In the genomic region with DNA sequence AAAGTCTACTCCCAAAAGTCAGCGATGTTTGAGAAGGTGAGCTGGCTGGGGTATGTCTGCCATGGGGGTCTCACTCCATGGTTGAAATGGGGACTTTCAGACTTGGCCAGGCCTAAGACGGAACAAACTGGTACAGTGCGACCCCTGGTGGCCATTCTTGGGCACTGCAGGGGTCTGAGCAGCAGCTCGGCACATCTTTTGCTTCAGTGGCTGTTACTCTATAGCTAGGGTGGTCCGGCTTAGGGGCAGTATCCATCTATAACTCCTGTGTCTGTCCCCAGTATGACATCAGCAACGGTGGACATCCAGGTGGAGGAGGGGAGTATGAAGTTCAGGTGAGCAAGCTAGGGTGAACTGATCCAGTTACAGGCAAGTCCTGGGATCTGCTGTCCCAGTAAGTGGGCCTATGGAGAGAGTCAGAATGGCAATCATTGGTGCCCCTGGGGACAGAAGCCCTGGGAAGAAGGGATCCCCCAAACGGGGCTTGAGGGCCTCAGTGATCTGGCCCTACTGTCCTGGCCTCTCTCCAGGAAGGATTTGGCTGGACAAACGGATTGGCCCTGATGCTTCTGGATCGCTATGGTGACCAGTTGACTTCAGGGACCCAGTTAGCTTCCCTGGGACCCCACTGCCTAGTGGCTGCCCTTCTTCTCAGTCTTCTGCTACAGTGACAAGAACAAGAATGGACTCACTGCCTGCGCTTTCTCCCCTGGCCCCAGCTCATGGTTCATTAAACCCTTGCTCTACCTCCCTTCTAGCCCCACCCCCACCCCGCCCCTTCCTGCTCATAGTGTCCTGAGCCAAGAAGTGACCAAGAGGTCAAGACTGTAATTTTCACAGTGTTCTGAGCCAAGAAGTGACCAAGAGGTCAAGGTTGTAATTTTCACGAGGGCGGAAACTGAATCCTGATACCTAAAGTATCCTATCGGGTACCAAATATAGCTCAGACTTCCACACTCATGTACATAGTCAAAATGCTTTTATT, we compare ENCODE assay signal across 8 mouse cellular contexts. TPM values are rescaled to one million over a fixed set of nuclear protein-coding genes. Genes with fewer than 3 reads are reported as not detected.
DNase-seq lines count a peak whose midpoint lies in the region; ATAC-seq lines count a peak whose summit lies in the region.

No protein-coding gene starts in this region.

- H3K27me3 ChIP-seq in kidney, embryonic 14.5 days (ENCODE audit: control insufficient read depth, insufficient read depth, low read length): no peaks in the 10 kb centered on the region
- H3K27me3 ChIP-seq in liver, embryonic 11.5 days (replicated peaks; ENCODE audit: control insufficient read depth, insufficient read depth, low read length): no peaks in the 10 kb centered on the region
- no peaks in the 10 kb centered on the region for H3K27me3 ChIP-seq in stomach, embryonic 14.5 days (ENCODE audit: control insufficient read depth, insufficient read depth, low read length)

- no peak overlapping the region for H3K4me3 ChIP-seq in kidney, embryonic 14.5 days (ENCODE audit: low read length)
- H3K4me3 ChIP-seq in liver, embryonic 11.5 days (ENCODE audit: low read depth, low read length): no peak overlapping the region
- H3K4me3 ChIP-seq in stomach, embryonic 14.5 days (ENCODE audit: low read depth, low read length): no peak overlapping the region

- peak; percentile 74 for DNase-seq in 3T3-L1 (ENCODE audit: low read depth, low spot score)
- peak; percentile 76 for DNase-seq in adrenal gland, adult 18-20 months (ENCODE audit: low spot score in 2 of 2)
- DNase-seq in embryo, embryonic 10.5 days (ENCODE audit: low spot score): peak; percentile 87
- peak; percentile 55 for DNase-seq in liver, embryonic 11.5 days (ENCODE audit: low spot score)
- peak; percentile 63 to 71 for DNase-seq in natural killer cell, adult 2 months (ENCODE audit: low spot score in 2 of 2)

- H3K9me3 ChIP-seq in kidney, embryonic 14.5 days (ENCODE audit: control insufficient read depth, low read length): no peaks in the 10 kb centered on the region
- H3K9me3 ChIP-seq in liver, embryonic 11.5 days (ENCODE audit: control insufficient read depth, low read length): no peaks in the 10 kb centered on the region
- H3K9me3 ChIP-seq in stomach, embryonic 14.5 days (ENCODE audit: control insufficient read depth, low read depth, low read length): no peaks in the 10 kb centered on the region

- H3K27ac ChIP-seq in kidney, embryonic 14.5 days (ENCODE audit: low read depth, low read length): peak overlapping the region; percentile 78
- no peak overlapping the region for H3K27ac ChIP-seq in liver, embryonic 11.5 days (ENCODE audit: low read depth, low read length)
- H3K27ac ChIP-seq in stomach, embryonic 14.5 days (ENCODE audit: low read length): no peak overlapping the region

- peaks cover 15% of the 10 kb centered on the region for H3K4me1 ChIP-seq in kidney, embryonic 14.5 days (ENCODE audit: control insufficient read depth, insufficient read depth, low read length)
- no peaks in the 10 kb centered on the region for H3K4me1 ChIP-seq in liver, embryonic 11.5 days (replicated peaks; ENCODE audit: control insufficient read depth, insufficient read depth, low read length)
- H3K4me1 ChIP-seq in stomach, embryonic 14.5 days (ENCODE audit: control insufficient read depth, insufficient read depth, low read length): peaks cover under 1% of the 10 kb centered on the region; the same call in 1 of the 2 replicates

- peak; percentile 79 for ATAC-seq in granulocyte monocyte progenitor cell, adult 5-6 weeks (replicated peaks; ENCODE audit: poor library complexity, severe bottlenecking)
- peak; percentile 61 for ATAC-seq in kidney, embryonic 14.5 days (ENCODE audit: low FRiP score, low TSS enrichment)
- ATAC-seq in liver, embryonic 11.5 days (replicated peaks; ENCODE audit: low FRiP score): no peak
- ATAC-seq in stomach, embryonic 14.5 days (ENCODE audit: insufficient number of reproducible peaks, insufficient read depth, low FRiP score, low read depth): peak; percentile 64; the same call in 1 of the 2 replicates

- H3K9ac ChIP-seq in kidney, embryonic 14.5 days (ENCODE audit: low read depth, low read length): no peak overlapping the region
- no peak overlapping the region for H3K9ac ChIP-seq in liver, embryonic 11.5 days (ENCODE audit: low read depth, low read length)
- no peak overlapping the region for H3K9ac ChIP-seq in stomach, embryonic 14.5 days (replicated peaks; ENCODE audit: low read depth, low read length)

- WGBS in kidney, embryonic 14.5 days: 8% methylated on average over 14 of the region's 14 CpGs
- WGBS in liver, embryonic 11.5 days: 47% methylated on average over 14 of the region's 14 CpGs
- WGBS in stomach, embryonic 14.5 days: 40% methylated on average over 14 of the region's 14 CpGs

- H3K4me2 ChIP-seq in kidney, embryonic 14.5 days (replicated peaks; ENCODE audit: low read depth, low read length): no peak overlapping the region; the same call in 1 of the 2 replicates
- no peak overlapping the region for H3K4me2 ChIP-seq in liver, embryonic 11.5 days
- H3K4me2 ChIP-seq in stomach, embryonic 14.5 days (replicated peaks; ENCODE audit: low read depth, low read length): no peak overlapping the region

- peaks cover 10% of the 10 kb centered on the region; the same call in 1 of the 2 replicates for H3K36me3 ChIP-seq in kidney, embryonic 14.5 days (ENCODE audit: control insufficient read depth, insufficient read depth, low read length)
- no peaks in the 10 kb centered on the region for H3K36me3 ChIP-seq in liver, embryonic 11.5 days (ENCODE audit: control insufficient read depth, insufficient read depth, low read length)
- H3K36me3 ChIP-seq in stomach, embryonic 14.5 days (ENCODE audit: control insufficient read depth, insufficient read depth, low read length): peaks cover 31% of the 10 kb centered on the region

RNA-seq across cellular contexts. Expression of a gene that starts 12.6 kb away (rescaled TPM):
- total RNA-seq in adrenal gland, adult 18-20 months (2021): not detected
- total RNA-seq in granulocyte monocyte progenitor cell, adult 5-6 weeks (2014; fragmentation: Nextera tagmentation): not detected in 2 replicates
- not detected in 2 replicates for total RNA-seq in granulocyte monocyte progenitor cell, adult 5-6 weeks (2017)
- polyA plus RNA-seq in kidney, embryonic 14.5 days (2014; fragmentation: Nextera tagmentation; extraction: Ambion mirVana): not detected in 2 replicates
- polyA plus RNA-seq in liver, embryonic 11.5 days (2014; fragmentation: Nextera tagmentation; extraction: Ambion mirVana): not detected in 2 replicates
- polyA plus RNA-seq in stomach, embryonic 14.5 days (2014; fragmentation: Nextera tagmentation; extraction: Ambion mirVana): not detected in 2 replicates

RNA-seq across cellular contexts. Expression of a gene that starts 49.4 kb away (rescaled TPM):
- 10 to 100 TPM; 24.1 to 60.8 TPM for total RNA-seq in adrenal gland, adult 18-20 months (2021)
- 2.5 and 3.6 TPM in 2 replicates for total RNA-seq in granulocyte monocyte progenitor cell, adult 5-6 weeks (2014; fragmentation: Nextera tagmentation)
- total RNA-seq in granulocyte monocyte progenitor cell, adult 5-6 weeks (2017): 1.0 and 3.1 TPM in 2 replicates
- 24.9 and 28.7 TPM in 2 replicates for polyA plus RNA-seq in kidney, embryonic 14.5 days (2014; fragmentation: Nextera tagmentation; extraction: Ambion mirVana)
- 10.6 and 10.9 TPM in 2 replicates for polyA plus RNA-seq in liver, embryonic 11.5 days (2014; fragmentation: Nextera tagmentation; extraction: Ambion mirVana)
- polyA plus RNA-seq in stomach, embryonic 14.5 days (2014; fragmentation: Nextera tagmentation; extraction: Ambion mirVana): 26.7 and 26.8 TPM in 2 replicates
